Mouse (Mus musculus): ENCODE results near the gene Dnhd1.

Dnhd1 gene

GRCm38 (mm10) chr7:105767729-105768165 is 117.1 kb downstream of the Dnhd1 start:
- Histone ChIP-seq H3K4me1 (replicated peaks; ENCODE audit: low read depth, low read length) (peaks cover 10% of the 10 kb centered on the region; the same call in 1 of the 2 replicates), H3K9me3 (ENCODE audit: low read length) (no peaks in the 10 kb centered on the region), H3K36me3 (ENCODE audit: insufficient read depth, low read length) (no peaks in the 10 kb centered on the region), H3K27me3 (ENCODE audit: insufficient read depth, low read length) (peaks cover 91% of the 10 kb centered on the region), H3K4me3 (replicated peaks; ENCODE audit: low read length) (no peak overlapping the region)
- TF ChIP-seq NANOG (IDR thresholded peaks at IDR 0.05; ENCODE audit: borderline replicate concordance, low read length) (no peak), CTCF (conservative IDR thresholded peaks at IDR 0.05; ENCODE audit: low read length) (no peak), POU5F1 (IDR thresholded peaks at IDR 0.05; ENCODE audit: borderline replicate concordance, low read length) (no peak)

- Histone ChIP-seq H3K27me3 (ENCODE audit: insufficient read depth, low read length) (peaks cover 88% of the 10 kb centered on the region), H3K9me3 (ENCODE audit: low read length) (no peaks in the 10 kb centered on the region), H3K4me1 (replicated peaks; ENCODE audit: low read depth, low read length) (peaks cover 5% of the 10 kb centered on the region; the same call in 1 of the 2 replicates), H3K36me3 (ENCODE audit: insufficient read depth, low read length) (no peaks in the 10 kb centered on the region), H3K4me3 (replicated peaks; ENCODE audit: low read length) (no peak overlapping the region)
- TF ChIP-seq NANOG (IDR thresholded peaks at IDR 0.05; ENCODE audit: borderline replicate concordance, low read length): no peak
- TF ChIP-seq CTCF (conservative IDR thresholded peaks at IDR 0.05; ENCODE audit: low read length): no peak
- TF ChIP-seq POU5F1 (IDR thresholded peaks at IDR 0.05; ENCODE audit: borderline replicate concordance, low read length): no peak
Observed at GRCm38 (mm10) chr7:105769959-105770358, 119.3 kb downstream of the Dnhd1 start.
